Mouse (Mus musculus): ENCODE data around the gene Spata31. TPM values are rescaled to one million over a fixed set of nuclear protein-coding genes. Genes with fewer than 3 reads are reported as not detected.

Gene Spata31
- not detected in 2 replicates for polyA plus RNA-seq (2012; ENCODE audit: insufficient read depth, insufficient read length, missing spikeins)

DNA sequence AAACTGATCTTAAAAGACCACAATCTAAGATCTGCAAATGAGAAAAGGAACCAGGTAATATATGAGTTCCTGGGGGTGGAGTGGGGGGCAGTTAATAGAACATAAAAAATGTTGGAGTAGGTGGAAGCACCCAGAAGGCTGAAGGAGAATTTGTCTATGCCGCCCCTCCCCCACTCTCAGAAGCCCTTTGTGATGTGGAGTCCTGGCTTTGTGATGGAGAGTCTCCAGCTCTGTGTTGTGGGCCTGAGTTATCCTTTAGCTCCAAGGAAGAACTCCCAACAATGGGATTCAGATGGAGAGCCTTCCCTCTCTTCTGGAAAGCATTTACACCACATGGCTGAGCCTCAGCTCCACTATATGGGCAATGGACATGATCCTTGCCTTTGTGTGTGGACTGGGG, at the start of gene Spata31:
Gene Spata31 (plus strand): TSS at position 216 of the 400 bp plus-strand sequence.
- H3K4me1 ChIP-seq (ENCODE audit: control insufficient read depth, insufficient read depth, insufficient read length, low read length): no peaks in the 10 kb centered on the region
- H3K27ac ChIP-seq (replicated peaks; ENCODE audit: low read depth, low read length): no peak within 1 kb of the TSS
- no peak within 1 kb of the TSS for H3K4me3 ChIP-seq (ENCODE audit: insufficient read depth, low read depth, low read length)

DNA sequence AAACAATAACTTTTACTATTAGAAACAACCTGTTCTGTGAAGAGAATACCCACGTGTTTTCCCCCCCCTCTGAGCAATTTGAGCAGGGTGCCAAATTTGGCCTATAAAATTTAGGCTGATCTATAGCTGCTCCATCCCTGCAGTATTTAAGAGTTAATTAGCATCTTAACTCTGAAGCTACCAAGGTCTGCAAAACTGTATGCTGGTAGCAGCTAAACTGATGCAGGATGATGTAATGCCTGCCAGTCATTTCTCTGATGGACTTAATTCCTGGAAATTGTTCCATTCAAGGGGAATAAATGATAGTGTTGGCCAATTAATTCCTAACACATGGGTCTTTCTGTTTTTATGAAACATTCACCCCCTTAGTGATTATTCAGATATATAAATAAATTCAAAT, 14.1 kb upstream of the Spata31 start:
- Histone ChIP-seq H3K27ac (replicated peaks; ENCODE audit: low read depth, low read length) (no peak overlapping the region), H3K4me1 (ENCODE audit: control insufficient read depth, insufficient read depth, insufficient read length, low read length) (no peaks in the 10 kb centered on the region), H3K4me3 (ENCODE audit: insufficient read depth, low read depth, low read length) (no peak overlapping the region)

DNA sequence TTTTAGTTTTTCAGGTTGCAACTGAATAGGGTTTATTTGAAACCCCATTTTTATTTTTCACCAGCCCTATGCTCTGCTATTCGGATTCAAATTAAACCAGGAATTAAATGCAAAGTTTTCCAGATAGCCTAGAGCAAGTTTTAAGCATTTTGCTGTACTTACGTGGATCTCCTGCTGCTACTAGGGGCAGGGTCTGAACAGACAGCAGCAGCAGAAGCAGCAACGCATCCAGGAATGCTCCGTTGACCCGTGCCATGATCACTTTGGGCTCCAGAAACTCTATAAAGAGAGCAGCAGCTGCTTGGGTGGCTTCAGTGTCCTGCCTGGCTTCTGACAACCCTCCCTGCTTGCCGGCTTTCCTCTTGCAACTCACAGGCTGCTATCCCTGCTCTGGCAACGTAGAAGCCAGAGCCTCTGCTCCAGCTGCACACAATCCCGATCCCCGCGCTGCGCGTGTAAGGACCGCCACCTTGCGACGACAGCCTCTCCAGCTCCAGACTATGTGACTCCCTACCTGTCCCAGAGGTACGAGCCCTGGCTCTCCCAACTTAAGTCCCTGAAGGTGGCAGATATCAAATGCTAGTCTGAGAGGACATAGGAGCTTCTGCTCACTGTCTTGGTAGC, 13.5 kb upstream of the Spata31 start, which contains the start of gene Cntnap3:
Gene Cntnap3 (minus strand): TSS at position 371 of the 624 bp plus-strand sequence.
- Histone ChIP-seq H3K4me3 (ENCODE audit: insufficient read depth, low read depth, low read length) (no peak within 1 kb of the TSS), H3K4me1 (ENCODE audit: control insufficient read depth, insufficient read depth, insufficient read length, low read length) (no peaks in the 10 kb centered on the region), H3K27ac (replicated peaks; ENCODE audit: low read depth, low read length) (no peak within 1 kb of the TSS)

Other genes starting within 250 kb of the Spata31 start
- not detected in 2 replicates for gene Cntnap3, start 13.5 kb upstream of the Spata31 start, polyA plus RNA-seq (2012; ENCODE audit: insufficient read depth, insufficient read length, missing spikeins)
- not detected in 2 replicates for gene Spata31d1c, start 115.7 kb downstream of the Spata31 start, polyA plus RNA-seq (2012; ENCODE audit: insufficient read depth, insufficient read length, missing spikeins)
- not detected in 2 replicates for gene Prss47, start 135.4 kb downstream of the Spata31 start, polyA plus RNA-seq (2012; ENCODE audit: insufficient read depth, insufficient read length, missing spikeins)
- gene Mfsd14b, start 195.6 kb downstream of the Spata31 start, polyA plus RNA-seq (2012; ENCODE audit: insufficient read depth, insufficient read length, missing spikeins): 21.2 and 24.6 TPM in 2 replicates
- gene Olfr465-ps1, start 220.7 kb downstream of the Spata31 start, polyA plus RNA-seq (2012; ENCODE audit: insufficient read depth, insufficient read length, missing spikeins): not detected in 2 replicates
- not detected in 2 replicates for gene Olfr466, start 232.8 kb downstream of the Spata31 start, polyA plus RNA-seq (2012; ENCODE audit: insufficient read depth, insufficient read length, missing spikeins)

Data from brown adipose tissue, adult 24 weeks (tissue).